Comparison of ENCODE assay signal across 9 mouse cellular contexts in the genomic region with DNA sequence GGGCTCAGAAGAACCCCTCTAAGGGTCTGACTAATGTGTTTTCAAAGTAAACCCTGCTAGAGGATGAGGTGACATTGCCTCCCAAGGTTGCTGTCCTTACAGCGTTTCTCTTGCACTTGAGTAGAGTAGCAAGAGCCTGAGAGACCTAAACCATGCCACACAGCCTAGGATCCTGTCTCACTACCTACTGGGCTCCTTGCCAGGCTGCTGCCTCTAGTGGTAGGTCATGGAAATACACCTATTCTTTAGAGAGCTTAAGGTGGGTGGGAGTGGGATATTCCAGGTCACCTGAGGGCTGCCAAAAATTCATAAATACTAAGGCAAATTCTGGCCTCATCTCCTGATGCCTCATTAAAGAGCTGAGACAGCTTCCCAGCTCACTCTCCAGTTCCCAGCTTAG.
DNase-seq lines count a peak whose midpoint lies in the region; ATAC-seq and TF ChIP-seq lines count a peak whose summit lies in the region.
"Had no signal": no experiment of that assay in that cellular context is flagged by ENCODE, and none has a peak within 500 bp of the region (broad histone marks: within the 10 kb centered on the region; RNA-seq: fewer than 3 reads in every experiment).

No protein-coding gene starts in this region.

- peak; percentile 63 for DNase-seq in hindbrain, embryonic 14.5 days (ENCODE audit: low spot score)
- peak; percentile 70 for DNase-seq in 3T3-L1 (ENCODE audit: low read depth, low spot score)
- DNase-seq in ES-E14 (ENCODE audit: low read depth, low spot score), result peak; percentile 64
- peak; percentile 86 to 88 for DNase-seq in cerebellum, postnatal 10 days
- peak; percentile 65 for DNase-seq in kidney, postnatal 0 days (ENCODE audit: low spot score)
- DNase-seq in testis, postnatal 10 days (ENCODE audit: low spot score), result peak; percentile 78

- H3K4me3 ChIP-seq in hindbrain, embryonic 14.5 days (replicated peaks; ENCODE audit: low read length), result no peak overlapping the region
- no peak overlapping the region for H3K4me3 ChIP-seq in hindbrain, embryonic 16.5 days (ENCODE audit: low read length)
- H3K4me3 ChIP-seq in ES-E14 (ENCODE audit: insufficient read depth in 1 of 2, low read depth in 1 of 2, low read length in 2 of 2, poor library complexity in 1 of 2, severe bottlenecking in 1 of 2), result no peak overlapping the region
- no peak overlapping the region for H3K4me3 ChIP-seq in kidney, postnatal 0 days (replicated peaks; ENCODE audit: low read depth, low read length)
- H3K4me3 ChIP-seq: limb, embryonic 15.5 days had no signal

- H3K27ac ChIP-seq in hindbrain, embryonic 14.5 days, result no peak overlapping the region
- H3K27ac ChIP-seq in hindbrain, embryonic 16.5 days (ENCODE audit: low read depth, low read length), result no peak overlapping the region
- H3K27ac ChIP-seq in ES-E14 (ENCODE audit: insufficient read depth, low read depth, low read length, poor library complexity, severe bottlenecking), result no peak overlapping the region
- no peak overlapping the region for H3K27ac ChIP-seq in kidney, postnatal 0 days
- H3K27ac ChIP-seq: limb, embryonic 15.5 days had no signal

- ATAC-seq in hindbrain, embryonic 14.5 days (ENCODE audit: low FRiP score), result no peak
- no peak for ATAC-seq in hindbrain, embryonic 16.5 days
- no peak for ATAC-seq in kidney, postnatal 0 days (replicated peaks; ENCODE audit: low FRiP score, low read depth)
- no peak for ATAC-seq in frontal cortex, adult (ENCODE audit: low TSS enrichment)

- TF ChIP-seq CTCF in kidney, postnatal 0 days (IDR thresholded peaks at IDR 0.05; ENCODE audit: low read depth), result peak; percentile 83

- no peaks in the 10 kb centered on the region for H3K9me3 ChIP-seq in hindbrain, embryonic 14.5 days (ENCODE audit: control insufficient read depth, low read length)
- H3K9me3 ChIP-seq in hindbrain, embryonic 16.5 days (ENCODE audit: control insufficient read depth, low read length), result no peaks in the 10 kb centered on the region
- H3K9me3 ChIP-seq in ES-E14 (ENCODE audit: control insufficient read depth, insufficient read depth, low read depth, low read length), result no peaks in the 10 kb centered on the region
- H3K9me3 ChIP-seq in kidney, postnatal 0 days (replicated peaks; ENCODE audit: low read length), result no peaks in the 10 kb centered on the region
- H3K9me3 ChIP-seq: limb, embryonic 15.5 days had no signal

- in situ Hi-C loops in ES-E14 (cut with MboI; ENCODE audit: low sequenced_read_pairs in 2 of 2, unreplicated experiment in 2 of 2), result loop anchor here (25.0 kb wide), 1 partner anchor 487 kb away; no protein-coding TSS in a partner anchor

- H3K9ac ChIP-seq in hindbrain, embryonic 14.5 days, result no peak overlapping the region
- H3K9ac ChIP-seq in hindbrain, embryonic 16.5 days (ENCODE audit: low read depth, low read length), result no peak overlapping the region
- no peak overlapping the region for H3K9ac ChIP-seq in ES-E14 (ENCODE audit: insufficient read depth, low read depth, low read length, poor library complexity, severe bottlenecking)
- H3K9ac ChIP-seq in kidney, postnatal 0 days (ENCODE audit: low read depth, low read length), result no peak overlapping the region
- H3K9ac ChIP-seq: limb, embryonic 15.5 days had no signal

- H3K27me3 ChIP-seq in hindbrain, embryonic 14.5 days (ENCODE audit: control insufficient read depth, insufficient read depth, low read length), result no peaks in the 10 kb centered on the region
- no peaks in the 10 kb centered on the region for H3K27me3 ChIP-seq in hindbrain, embryonic 16.5 days (replicated peaks; ENCODE audit: control insufficient read depth, insufficient read depth, low read length)
- H3K27me3 ChIP-seq in kidney, postnatal 0 days (ENCODE audit: insufficient read depth, low read length), result no peaks in the 10 kb centered on the region

- H3K4me1 ChIP-seq in hindbrain, embryonic 14.5 days (replicated peaks; ENCODE audit: control insufficient read depth, insufficient read depth, low read length), result no peaks in the 10 kb centered on the region
- peaks cover 5% of the 10 kb centered on the region; the same call in 1 of the 2 replicates for H3K4me1 ChIP-seq in hindbrain, embryonic 16.5 days (ENCODE audit: control insufficient read depth, insufficient read depth, low read depth, low read length)
- H3K4me1 ChIP-seq in ES-E14 (ENCODE audit: control insufficient read depth in 2 of 2, insufficient read depth in 2 of 2, low read length in 2 of 2, poor library complexity in 1 of 2), result peaks cover 0 to 6% of the 10 kb centered on the region in 2 experiments; a peak in 1 of 4 replicates
- peaks cover 13% of the 10 kb centered on the region; the same call in 1 of the 2 replicates for H3K4me1 ChIP-seq in kidney, postnatal 0 days (replicated peaks; ENCODE audit: insufficient read depth, low read length)

- H3K36me3 ChIP-seq in hindbrain, embryonic 14.5 days (replicated peaks; ENCODE audit: control insufficient read depth, insufficient read depth), result no peaks in the 10 kb centered on the region
- no peaks in the 10 kb centered on the region for H3K36me3 ChIP-seq in hindbrain, embryonic 16.5 days (ENCODE audit: control insufficient read depth, insufficient read depth, low read length)
- H3K36me3 ChIP-seq in ES-E14 (ENCODE audit: control insufficient read depth, insufficient read depth, low read length, poor library complexity, severe bottlenecking), result no peaks in the 10 kb centered on the region
- no peaks in the 10 kb centered on the region for H3K36me3 ChIP-seq in kidney, postnatal 0 days (ENCODE audit: insufficient read depth, low read length)
- H3K36me3 ChIP-seq: limb, embryonic 15.5 days had no signal

- 47% methylated on average over 1 of the region's 1 CpGs for WGBS in hindbrain, embryonic 14.5 days
- 27% methylated on average over 1 of the region's 1 CpGs for WGBS in hindbrain, embryonic 16.5 days
- 57% methylated on average over 1 of the region's 1 CpGs for WGBS in kidney, postnatal 0 days

- no peak overlapping the region for H3K4me2 ChIP-seq in hindbrain, embryonic 14.5 days (replicated peaks)
- no peak overlapping the region for H3K4me2 ChIP-seq in hindbrain, embryonic 16.5 days (ENCODE audit: low read length)
- no peak overlapping the region for H3K4me2 ChIP-seq in kidney, postnatal 0 days (ENCODE audit: low read length)
- H3K4me2 ChIP-seq: limb, embryonic 15.5 days had no signal

TF ChIP-seq in ES-E14, 5 proteins besides CTCF, POLR2A, EP300 and RAD21:
- no peak for TF ChIP-seq ZNF384 (IDR thresholded peaks at IDR 0.05; ENCODE audit: low read depth, low read length)
